Mouse (Mus musculus) liver, embryonic 12.5 days (tissue): ENCODE measurements at regions not wholly inside any gene's neighbourhood (a gene's known extent, or its start where the extent isn't known, plus 50 kb on each side); places are given as distances from the start of the nearest gene placed in this dataset.

Source experiments
- ATAC-seq: fragments of 200-750 bp; cut with Nextera tagmentation; 2 replicates; pipeline ENCODE4 v1.8.0; 2017; ENCODE audit warnings: moderate number of reproducible peaks, mild to moderate bottlenecking, moderate library complexity
- H3K27ac ChIP-seq: fragments of 300-500 bp; sonication (generic); 2 replicates; pipeline ENCODE4 v1.5.1; 2016; ENCODE audit warnings: mild to moderate bottlenecking
- H3K27me3 ChIP-seq: fragments of 300-500 bp; sonication (generic); replicated peaks from 2 replicates; pipeline ENCODE4 v1.6.1; 2016; ENCODE audit warnings: mild to moderate bottlenecking, moderate library complexity
- H3K36me3 ChIP-seq: fragments of 300-500 bp; sonication (generic); 2 replicates; pipeline ENCODE4 v1.6.1; 2016; ENCODE audit warnings: mild to moderate bottlenecking, moderate library complexity
- H3K4me1 ChIP-seq: fragments of 300-500 bp; sonication (generic); 2 replicates; pipeline ENCODE4 v1.6.1; 2016
- H3K4me2 ChIP-seq: fragments of 300-500 bp; sonication (generic); 2 replicates; pipeline ENCODE4 v1.6.1; 2016; ENCODE audit warnings: mild to moderate bottlenecking, moderate library complexity
- H3K4me3 ChIP-seq: fragments of 300-500 bp; sonication (generic); 2 replicates; pipeline ENCODE4 v1.5.1; 2016; ENCODE audit warnings: mild to moderate bottlenecking, moderate library complexity
- H3K9ac ChIP-seq: fragments of 300-500 bp; sonication (generic); 2 replicates; pipeline ENCODE4 v1.6.1; 2016; ENCODE audit warnings: mild to moderate bottlenecking, moderate library complexity
- H3K9me3 ChIP-seq: fragments of 300-500 bp; sonication (generic); replicated peaks from 2 replicates; pipeline ENCODE4 v1.6.1; 2016; ENCODE audit warnings: mild to moderate bottlenecking, moderate library complexity
- WGBS: fragments of 180-500 bp; shearing (Covaris S2); methylation state at CpG from one replicate; pipeline ENCODE4 v1.1.7; 2016; ENCODE audit not compliant: insufficient replicate concordance; 5-methylcytosine and 5-hydroxymethylcytosine counted together

DNA sequence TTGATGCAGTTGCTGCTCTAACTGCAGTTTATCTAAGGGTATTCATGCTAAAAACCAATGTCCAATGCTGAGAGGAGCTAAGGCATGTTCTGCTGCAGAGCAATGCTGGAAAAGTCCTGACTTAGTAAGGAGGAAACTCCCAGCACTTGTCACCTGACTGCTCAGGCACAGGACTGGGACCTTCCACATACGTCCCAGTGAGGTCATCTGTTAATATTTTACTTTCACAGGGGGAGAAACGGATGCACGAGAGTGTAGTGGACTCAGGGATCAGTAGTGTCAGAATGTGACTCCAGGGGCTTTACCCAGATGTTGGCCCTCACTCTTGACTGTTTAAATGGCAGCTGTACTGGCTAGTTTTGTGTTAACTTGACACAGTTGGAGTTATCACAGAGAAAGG, 231.5 kb upstream of the Eef2kmt start:
- Histone ChIP-seq H3K27ac (no peak overlapping the region), H3K9me3 (no peaks in the 10 kb centered on the region), H3K4me3 (no peak overlapping the region), H3K36me3 (no peaks in the 10 kb centered on the region), H3K9ac (no peak overlapping the region), H3K4me1 (no peaks in the 10 kb centered on the region), H3K4me2 (no peak overlapping the region), H3K27me3 (0 out of 2 replicates have a peak, but pooled peaks cover 7% of the 10 kb centered on the region)
- ATAC-seq = 0 out of 2 replicates have a peak, but pooled peaks have one; percentile 21
- WGBS = 49% methylated on average over 3 of the region's 3 CpGs

DNA sequence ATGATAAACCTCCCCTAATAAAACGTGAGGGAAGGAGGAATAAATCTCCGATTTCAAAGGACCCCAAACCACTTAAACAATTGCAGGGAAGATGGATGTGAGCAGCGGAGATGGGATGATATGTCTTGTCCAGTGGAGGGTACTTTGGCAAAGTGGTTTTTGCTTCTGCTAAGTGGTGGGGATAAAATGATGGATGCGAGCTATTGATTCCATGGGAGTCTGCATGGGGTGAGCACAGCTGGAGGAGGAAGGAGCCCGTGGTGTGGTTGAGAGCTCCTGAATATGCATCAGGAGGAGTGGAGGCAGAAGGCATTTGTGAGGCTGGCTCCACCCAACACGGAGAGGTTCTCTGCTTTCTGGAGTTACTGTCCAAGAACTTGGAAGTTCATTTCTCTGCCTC, 227.6 kb upstream of the Eef2kmt start:
- Histone ChIP-seq H3K4me1 (no peaks in the 10 kb centered on the region), H3K4me2 (no peak overlapping the region), H3K36me3 (no peaks in the 10 kb centered on the region), H3K27me3 (0 out of 2 replicates have a peak, but pooled peaks cover 7% of the 10 kb centered on the region), H3K4me3 (no peak overlapping the region), H3K9ac (no peak overlapping the region), H3K9me3 (no peaks in the 10 kb centered on the region), H3K27ac (no peak overlapping the region)
- no peak for ATAC-seq
- WGBS = 21% methylated on average over 6 of the region's 6 CpGs

- Histone ChIP-seq H3K27ac (no peak overlapping the region), H3K4me2 (no peak overlapping the region), H3K4me3 (no peak overlapping the region), H3K9ac (no peak overlapping the region), H3K27me3 (0 out of 2 replicates have a peak, but pooled peaks cover 7% of the 10 kb centered on the region), H3K4me1 (no peaks in the 10 kb centered on the region), H3K36me3 (no peaks in the 10 kb centered on the region), H3K9me3 (no peaks in the 10 kb centered on the region)
- 53% methylated on average over 1 of the region's 1 CpGs for whole genome bisulfite sequencing
- ATAC-seq = no peak
Measured at GRCm38 (mm10) chr16:5480148-5480547, 224.4 kb upstream of the Eef2kmt start.

- H3K4me3 ChIP-seq = no peak overlapping the region
- H3K9me3 ChIP-seq = no peaks in the 10 kb centered on the region
- H3K9ac ChIP-seq = no peak overlapping the region
- ATAC-seq = no peak
- no peak overlapping the region for H3K27ac ChIP-seq
- no peaks in the 10 kb centered on the region for H3K36me3 ChIP-seq
- 0 out of 2 replicates have a peak, but pooled peaks cover 2% of the 10 kb centered on the region for H3K27me3 ChIP-seq
- H3K4me2 ChIP-seq = no peak overlapping the region
- no peaks in the 10 kb centered on the region for H3K4me1 ChIP-seq
Measured at GRCm38 (mm10) chr16:5478970-5479369, 223.2 kb upstream of the Eef2kmt start.

- H3K4me3 ChIP-seq = no peak overlapping the region
- no peaks in the 10 kb centered on the region for H3K4me1 ChIP-seq
- 17% methylated on average over 5 of the region's 5 CpGs for WGBS
- H3K9me3 ChIP-seq = no peaks in the 10 kb centered on the region
- H3K9ac ChIP-seq = no peak overlapping the region
- no peak overlapping the region for H3K27ac ChIP-seq
- H3K4me2 ChIP-seq = no peak overlapping the region
- H3K27me3 ChIP-seq = no peaks in the 10 kb centered on the region
- ATAC-seq = no peak
- H3K36me3 ChIP-seq = no peaks in the 10 kb centered on the region
Measured at GRCm38 (mm10) chr16:5471321-5471720, 215.5 kb upstream of the Eef2kmt start.

GRCm38 (mm10) chr16:5467587-5467986, 211.8 kb upstream of the Eef2kmt start:
- H3K36me3 ChIP-seq = no peaks in the 10 kb centered on the region
- H3K27ac ChIP-seq = no peak overlapping the region
- no peaks in the 10 kb centered on the region for H3K9me3 ChIP-seq
- no peak for ATAC-seq
- no peak overlapping the region for H3K4me2 ChIP-seq
- no peaks in the 10 kb centered on the region for H3K27me3 ChIP-seq
- no peak overlapping the region for H3K4me3 ChIP-seq
- WGBS = 1% methylated on average over 3 of the region's 3 CpGs
- H3K4me1 ChIP-seq = no peaks in the 10 kb centered on the region
- no peak overlapping the region for H3K9ac ChIP-seq

- H3K27ac ChIP-seq = no peak overlapping the region
- WGBS = 52% methylated on average over 2 of the region's 2 CpGs
- H3K9me3 ChIP-seq = no peaks in the 10 kb centered on the region
- no peaks in the 10 kb centered on the region for H3K4me1 ChIP-seq
- no peaks in the 10 kb centered on the region for H3K27me3 ChIP-seq
- H3K4me3 ChIP-seq = no peak overlapping the region
- no peak overlapping the region for H3K9ac ChIP-seq
- ATAC-seq = no peak
- H3K36me3 ChIP-seq = no peaks in the 10 kb centered on the region
- H3K4me2 ChIP-seq = no peak overlapping the region
Measured at GRCm38 (mm10) chr16:5466760-5467159, 211.0 kb upstream of the Eef2kmt start.

- no peak overlapping the region for H3K9ac ChIP-seq
- no peak for ATAC-seq
- no peak overlapping the region for H3K27ac ChIP-seq
- H3K36me3 ChIP-seq = no peaks in the 10 kb centered on the region
- no peaks in the 10 kb centered on the region for H3K9me3 ChIP-seq
- no peaks in the 10 kb centered on the region for H3K4me1 ChIP-seq
- 32% methylated on average over 5 of the region's 5 CpGs for WGBS
- H3K27me3 ChIP-seq = no peaks in the 10 kb centered on the region
- no peak overlapping the region for H3K4me3 ChIP-seq
- H3K4me2 ChIP-seq = no peak overlapping the region
Measured at GRCm38 (mm10) chr16:5455352-5455965, 199.7 kb upstream of the Eef2kmt start.

GRCm38 (mm10) chr16:5454243-5454642, 198.5 kb upstream of the Eef2kmt start:
- 24% methylated on average over 6 of the region's 6 CpGs for WGBS
- Histone ChIP-seq H3K4me2 (no peak overlapping the region), H3K9ac (no peak overlapping the region), H3K4me3 (no peak overlapping the region), H3K36me3 (no peaks in the 10 kb centered on the region), H3K27ac (no peak overlapping the region), H3K4me1 (no peaks in the 10 kb centered on the region), H3K27me3 (no peaks in the 10 kb centered on the region), H3K9me3 (no peaks in the 10 kb centered on the region)
- no peak for ATAC-seq

DNA sequence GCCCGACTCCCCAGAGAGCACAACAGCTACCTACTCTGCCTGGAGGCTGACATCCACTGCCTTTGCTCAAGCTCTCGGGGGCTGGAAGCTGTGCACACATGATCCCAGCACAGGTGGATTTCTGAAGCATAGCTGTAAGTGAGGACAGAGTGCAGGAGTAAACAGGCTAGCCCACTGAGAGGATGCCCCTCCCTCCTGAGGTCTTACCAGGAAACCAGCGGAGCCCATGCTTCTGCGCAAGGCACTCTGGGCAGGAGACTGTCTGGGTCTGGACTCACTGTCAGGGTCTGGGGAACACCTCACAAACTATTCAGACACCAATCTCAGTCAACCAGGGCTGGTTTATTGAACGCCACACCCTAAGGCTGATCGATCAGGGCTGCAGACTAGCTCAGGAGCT, 197.2 kb upstream of the Eef2kmt start:
- Histone ChIP-seq H3K4me2 (no peak overlapping the region), H3K4me3 (no peak overlapping the region), H3K27ac (no peak overlapping the region), H3K9me3 (no peaks in the 10 kb centered on the region), H3K4me1 (no peaks in the 10 kb centered on the region), H3K36me3 (no peaks in the 10 kb centered on the region), H3K9ac (no peak overlapping the region), H3K27me3 (no peaks in the 10 kb centered on the region)
- 52% methylated on average over 6 of the region's 6 CpGs for WGBS
- ATAC-seq = no peak

DNA sequence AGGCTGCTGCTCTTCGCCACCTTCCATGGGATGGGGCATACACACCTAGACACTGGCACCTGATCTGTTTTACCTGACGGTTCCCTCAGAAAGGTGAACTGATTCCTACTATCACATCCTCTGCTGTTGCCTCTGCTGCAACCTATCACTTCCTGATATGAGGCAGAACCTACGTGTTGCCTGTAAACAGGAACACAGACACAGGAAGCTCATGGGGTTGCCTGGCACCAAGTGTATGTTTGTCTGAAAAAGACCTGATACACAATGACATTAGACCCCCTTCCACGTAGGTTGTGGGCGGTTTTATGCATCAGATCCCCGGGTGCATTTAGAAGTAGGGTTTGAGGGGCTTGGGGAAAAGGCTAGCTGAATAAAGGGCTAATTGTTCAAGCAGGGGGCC, 190.0 kb upstream of the Eef2kmt start:
- Histone ChIP-seq H3K27me3 (no peaks in the 10 kb centered on the region), H3K4me3 (no peak overlapping the region), H3K27ac (no peak overlapping the region), H3K9ac (no peak overlapping the region), H3K36me3 (no peaks in the 10 kb centered on the region), H3K9me3 (no peaks in the 10 kb centered on the region), H3K4me1 (no peaks in the 10 kb centered on the region), H3K4me2 (no peak overlapping the region)
- 45% methylated on average over 6 of the region's 6 CpGs for WGBS
- no peak for ATAC-seq

DNA sequence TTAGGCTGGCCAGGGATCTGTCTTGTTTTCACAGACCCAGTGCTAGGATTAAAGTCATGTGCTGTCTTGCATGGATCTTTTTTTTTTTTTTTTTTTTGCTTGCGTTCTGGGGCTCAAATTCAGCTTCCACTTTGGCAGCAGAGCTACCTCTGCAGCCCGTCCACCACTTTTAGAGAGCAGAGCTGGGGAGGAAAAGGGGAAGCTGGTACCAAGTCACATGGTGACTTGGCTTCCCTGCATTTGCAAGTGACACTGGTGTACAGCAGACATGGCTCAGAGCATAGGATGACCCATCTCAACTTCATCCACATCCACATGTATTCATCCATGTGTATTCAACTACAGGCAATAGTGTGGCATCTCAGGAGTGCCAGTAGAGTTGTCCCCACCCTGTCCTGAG, 189.0 kb upstream of the Eef2kmt start:
- Histone ChIP-seq H3K4me3 (no peak overlapping the region), H3K27me3 (no peaks in the 10 kb centered on the region), H3K9ac (no peak overlapping the region), H3K9me3 (no peaks in the 10 kb centered on the region), H3K36me3 (no peaks in the 10 kb centered on the region), H3K4me2 (no peak overlapping the region), H3K27ac (no peak overlapping the region), H3K4me1 (no peaks in the 10 kb centered on the region)
- 30% methylated on average over 2 of the region's 2 CpGs for WGBS
- no peak for ATAC-seq

DNA sequence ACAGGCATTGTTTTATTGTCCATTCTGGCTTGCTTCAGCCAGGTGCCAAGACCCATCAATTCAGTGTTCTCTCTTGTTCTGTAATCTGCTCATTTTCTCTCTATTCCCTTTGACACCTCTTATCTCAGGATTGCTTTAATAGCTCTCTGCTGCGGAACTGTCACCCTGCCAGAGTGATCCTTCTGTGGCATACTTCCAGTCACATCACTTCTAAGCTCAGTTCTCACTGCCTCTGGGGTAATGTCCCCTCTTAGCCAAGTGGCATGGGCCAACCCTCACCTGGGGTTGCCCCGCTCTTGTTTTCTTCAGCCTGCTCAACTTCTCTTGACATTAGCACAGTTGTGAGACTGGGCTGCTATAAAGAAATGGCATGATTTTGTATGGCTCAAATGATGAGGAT, 183.9 kb upstream of the Eef2kmt start:
- no peaks in the 10 kb centered on the region for H3K4me1 ChIP-seq
- H3K4me2 ChIP-seq = no peak overlapping the region
- H3K27me3 ChIP-seq = no peaks in the 10 kb centered on the region
- no peaks in the 10 kb centered on the region for H3K36me3 ChIP-seq
- H3K9me3 ChIP-seq = no peaks in the 10 kb centered on the region
- WGBS = 57% methylated on average over 2 of the region's 2 CpGs
- ATAC-seq = no peak
- no peak overlapping the region for H3K27ac ChIP-seq
- no peak overlapping the region for H3K4me3 ChIP-seq
- H3K9ac ChIP-seq = no peak overlapping the region
